Mouse (Mus musculus): ENCODE data around the gene Zbtb40. TPM values are rescaled to one million over a fixed set of nuclear protein-coding genes. Genes with fewer than 3 reads are reported as not detected.
A peak's percentile ranks its signal among the peaks of the same experiment; 100 is the strongest.

Zbtb40 gene
- polyA plus RNA-seq, 1 experiment from 2014 or later: 5.1 TPM

- Histone ChIP-seq H3K36me3 (no peaks in the 10 kb centered on the region), H3K9me3 (no peaks in the 10 kb centered on the region), H3K4me2 (replicated peaks) (no peak overlapping the region), H3K27me3 (peaks cover 59% of the 10 kb centered on the region), H3K9ac (replicated peaks) (no peak overlapping the region), H3K4me1 (no peaks in the 10 kb centered on the region), H3K4me3 (no peak overlapping the region), H3K27ac (replicated peaks) (no peak overlapping the region)
- WGBS: 86% methylated on average over 5 of the region's 5 CpGs
- no peak for ATAC-seq (replicated peaks)
These were observed 5.2 kb upstream of the Zbtb40 start for GRCm38 (mm10) chr4:137053810-137054209.

GRCm38 (mm10) chr4:137047840-137048549 is 606 bp downstream of the Zbtb40 start:
- peak; percentile 74 for ATAC-seq (replicated peaks)

GRCm38 (mm10) chr4:137046110-137046509 is 2.5 kb downstream of the Zbtb40 start:
- WGBS: 87% methylated on average over 5 of the region's 5 CpGs
- H3K27me3 ChIP-seq: peaks cover 15% of the 10 kb centered on the region

More at GRCm38 (mm10) chr4:137047840-137048549, 606 bp downstream of the Zbtb40 start:
- peak overlapping the region; percentile 85 for H3K27ac ChIP-seq (replicated peaks)
- peaks cover 29% of the 10 kb centered on the region for H3K4me1 ChIP-seq
- H3K9ac ChIP-seq (replicated peaks): peak overlapping the region; percentile 73
- WGBS: under 1% methylated on average over 52 of the region's 52 CpGs
- H3K4me2 ChIP-seq (replicated peaks): peak overlapping the region; percentile 68
- H3K4me3 ChIP-seq: peak overlapping the region; percentile 93
- no peaks in the 10 kb centered on the region for H3K36me3 ChIP-seq
- H3K9me3 ChIP-seq: no peaks in the 10 kb centered on the region
- peaks cover 32% of the 10 kb centered on the region for H3K27me3 ChIP-seq

GRCm38 (mm10) chr4:137044516-137044915 is 4.1 kb downstream of the Zbtb40 start:
- H3K9ac ChIP-seq (replicated peaks): peak overlapping the region; percentile 3; the same call in 1 of the 2 replicates
- H3K36me3 ChIP-seq: no peaks in the 10 kb centered on the region
- H3K27me3 ChIP-seq: no peaks in the 10 kb centered on the region
- peak overlapping the region; percentile 57 for H3K27ac ChIP-seq (replicated peaks)
- no peak overlapping the region for H3K4me3 ChIP-seq
- WGBS: 28% methylated on average over 5 of the region's 5 CpGs
- no peak for ATAC-seq (replicated peaks)
- H3K4me1 ChIP-seq: peaks cover 33% of the 10 kb centered on the region
- H3K4me2 ChIP-seq (replicated peaks): peak overlapping the region; percentile 14; the same call in 1 of the 2 replicates
- H3K9me3 ChIP-seq: no peaks in the 10 kb centered on the region

More at GRCm38 (mm10) chr4:137046110-137046509, 2.5 kb downstream of the Zbtb40 start:
- no peak overlapping the region for H3K27ac ChIP-seq (replicated peaks)
- no peak for ATAC-seq (replicated peaks)
- no peak overlapping the region for H3K9ac ChIP-seq (replicated peaks)
- no peak overlapping the region for H3K4me3 ChIP-seq
- H3K4me2 ChIP-seq (replicated peaks): no peak overlapping the region
- H3K4me1 ChIP-seq: peaks cover 33% of the 10 kb centered on the region
- no peaks in the 10 kb centered on the region for H3K36me3 ChIP-seq
- H3K9me3 ChIP-seq: no peaks in the 10 kb centered on the region

DNA sequence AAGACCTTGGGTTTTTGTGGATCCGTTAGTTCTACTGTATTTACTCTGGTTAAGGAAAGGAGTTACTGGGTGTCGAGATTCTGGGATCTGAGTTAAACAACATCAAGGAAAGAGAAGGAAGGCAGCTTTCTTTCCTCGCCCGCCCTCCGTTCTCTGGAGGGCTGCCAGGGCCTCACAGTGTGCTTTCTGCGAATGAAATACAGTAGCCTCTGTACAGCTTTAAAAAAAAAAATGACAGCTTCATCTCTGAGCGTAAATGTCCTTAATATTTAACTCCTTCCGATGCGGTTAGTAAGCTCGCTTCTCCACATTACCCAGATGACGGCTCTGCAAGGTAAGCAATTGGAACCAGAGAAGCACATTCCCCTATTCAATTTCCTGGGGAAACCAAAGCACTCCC is 4.8 kb downstream of the Zbtb40 start:
- Histone ChIP-seq H3K36me3 (no peaks in the 10 kb centered on the region), H3K4me1 (peaks cover 34% of the 10 kb centered on the region), H3K27ac (replicated peaks) (peak overlapping the region; percentile 57), H3K9me3 (no peaks in the 10 kb centered on the region), H3K27me3 (no peaks in the 10 kb centered on the region), H3K9ac (replicated peaks) (no peak overlapping the region), H3K4me2 (replicated peaks) (peak overlapping the region; percentile 14; the same call in 1 of the 2 replicates), H3K4me3 (no peak overlapping the region)
- ATAC-seq (replicated peaks): no peak
- 32% methylated on average over 11 of the region's 11 CpGs for WGBS

GRCm38 (mm10) chr4:137042039-137042438 is 6.6 kb downstream of the Zbtb40 start:
- no peak for ATAC-seq (replicated peaks)
- Histone ChIP-seq H3K4me1 (peaks cover 43% of the 10 kb centered on the region), H3K9ac (replicated peaks) (no peak overlapping the region), H3K4me2 (replicated peaks) (no peak overlapping the region), H3K4me3 (no peak overlapping the region), H3K27me3 (no peaks in the 10 kb centered on the region), H3K27ac (replicated peaks) (no peak overlapping the region), H3K9me3 (no peaks in the 10 kb centered on the region), H3K36me3 (no peaks in the 10 kb centered on the region)
- 91% methylated on average over 8 of the region's 8 CpGs for WGBS

- no peaks in the 10 kb centered on the region for H3K36me3 ChIP-seq
- H3K4me1 ChIP-seq: peaks cover 43% of the 10 kb centered on the region
- no peaks in the 10 kb centered on the region for H3K27me3 ChIP-seq
- no peaks in the 10 kb centered on the region for H3K9me3 ChIP-seq
- no peak overlapping the region for H3K4me3 ChIP-seq
- H3K27ac ChIP-seq (replicated peaks): no peak overlapping the region
- H3K4me2 ChIP-seq (replicated peaks): no peak overlapping the region
- no peak overlapping the region for H3K9ac ChIP-seq (replicated peaks)
- ATAC-seq (replicated peaks): no peak
- WGBS: 54% methylated on average over 10 of the region's 10 CpGs
These were observed 7.4 kb downstream of the Zbtb40 start for GRCm38 (mm10) chr4:137041161-137041621.

DNA sequence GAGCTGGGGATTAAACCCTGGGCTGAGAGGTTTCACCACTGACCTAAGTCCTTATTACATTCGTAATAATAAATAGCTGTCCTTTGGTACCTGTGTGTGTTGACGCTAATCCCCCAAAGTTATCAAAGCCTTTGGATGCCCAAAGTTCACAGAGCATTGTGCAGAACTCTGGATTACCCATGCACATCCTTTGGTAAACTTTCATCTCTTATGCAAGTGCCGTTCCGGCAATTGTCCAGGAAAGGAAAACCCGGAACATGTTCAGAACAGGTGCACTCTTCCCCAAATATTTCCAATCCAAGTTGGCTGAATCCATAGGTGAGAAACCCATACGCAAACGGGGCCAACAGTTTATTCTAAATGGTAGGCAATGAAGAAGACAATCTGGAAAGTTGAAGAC is 9.2 kb downstream of the Zbtb40 start:
- Histone ChIP-seq H3K27me3 (no peaks in the 10 kb centered on the region), H3K9me3 (no peaks in the 10 kb centered on the region), H3K27ac (replicated peaks) (no peak overlapping the region), H3K36me3 (no peaks in the 10 kb centered on the region), H3K4me3 (no peak overlapping the region), H3K9ac (replicated peaks) (no peak overlapping the region), H3K4me1 (peaks cover 32% of the 10 kb centered on the region), H3K4me2 (replicated peaks) (no peak overlapping the region)
- no peak for ATAC-seq (replicated peaks)
- 95% methylated on average over 7 of the region's 7 CpGs for WGBS

GRCm38 (mm10) chr4:137038501-137038900 is 10.1 kb downstream of the Zbtb40 start:
- ATAC-seq (replicated peaks): no peak
- no peaks in the 10 kb centered on the region for H3K36me3 ChIP-seq
- H3K9me3 ChIP-seq: no peaks in the 10 kb centered on the region
- H3K9ac ChIP-seq (replicated peaks): no peak overlapping the region
- WGBS: 49% methylated on average over 3 of the region's 3 CpGs
- H3K4me2 ChIP-seq (replicated peaks): no peak overlapping the region
- no peak overlapping the region for H3K27ac ChIP-seq (replicated peaks)
- no peaks in the 10 kb centered on the region for H3K27me3 ChIP-seq
- no peak overlapping the region for H3K4me3 ChIP-seq
- peaks cover 25% of the 10 kb centered on the region for H3K4me1 ChIP-seq

DNA sequence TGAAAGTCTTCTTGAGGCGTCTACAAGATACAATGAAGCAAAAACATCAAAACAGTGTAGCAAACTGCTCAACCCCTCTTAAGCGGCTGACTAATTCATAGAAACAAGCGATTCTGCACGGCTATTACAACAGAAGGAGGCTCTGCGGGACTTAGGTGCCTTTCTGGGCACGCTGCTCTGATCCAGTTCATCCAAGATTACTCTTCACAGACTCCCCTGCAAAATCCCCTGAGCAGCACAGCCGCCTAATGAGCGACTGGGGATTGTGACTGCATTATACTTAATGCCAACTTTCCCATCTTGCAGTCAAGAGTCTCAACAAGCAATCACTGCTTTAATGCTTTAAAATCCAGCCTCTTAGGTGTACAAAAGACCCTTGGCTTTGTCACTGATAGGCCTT is 10.5 kb downstream of the Zbtb40 start:
- Histone ChIP-seq H3K4me1 (peaks cover 26% of the 10 kb centered on the region), H3K36me3 (no peaks in the 10 kb centered on the region), H3K27me3 (no peaks in the 10 kb centered on the region), H3K4me2 (replicated peaks) (no peak overlapping the region), H3K4me3 (no peak overlapping the region), H3K9me3 (no peaks in the 10 kb centered on the region), H3K27ac (replicated peaks) (no peak overlapping the region), H3K9ac (replicated peaks) (no peak overlapping the region)
- no peak for ATAC-seq (replicated peaks)
- WGBS: 8% methylated on average over 8 of the region's 8 CpGs

- no peak for ATAC-seq (replicated peaks)
- Histone ChIP-seq H3K4me3 (no peak overlapping the region), H3K9me3 (no peaks in the 10 kb centered on the region), H3K27me3 (no peaks in the 10 kb centered on the region), H3K36me3 (no peaks in the 10 kb centered on the region), H3K9ac (replicated peaks) (no peak overlapping the region), H3K4me2 (replicated peaks) (no peak overlapping the region), H3K27ac (replicated peaks) (no peak overlapping the region), H3K4me1 (peaks cover 22% of the 10 kb centered on the region)
- WGBS: 54% methylated on average over 7 of the region's 7 CpGs
These were observed 15.3 kb downstream of the Zbtb40 start for GRCm38 (mm10) chr4:137033115-137033887.

GRCm38 (mm10) chr4:137032456-137032855 is 16.1 kb downstream of the Zbtb40 start:
- Histone ChIP-seq H3K4me1 (peaks cover 15% of the 10 kb centered on the region), H3K9me3 (no peaks in the 10 kb centered on the region), H3K27me3 (no peaks in the 10 kb centered on the region), H3K36me3 (no peaks in the 10 kb centered on the region), H3K9ac (replicated peaks) (no peak overlapping the region), H3K4me3 (no peak overlapping the region), H3K27ac (replicated peaks) (no peak overlapping the region), H3K4me2 (replicated peaks) (no peak overlapping the region)
- WGBS: 83% methylated on average over 4 of the region's 4 CpGs
- ATAC-seq (replicated peaks): no peak
